Mouse (Mus musculus) urinary bladder, postnatal 0 days (tissue): ENCODE data around the gene Olfr1121. TPM values are rescaled to one million over a fixed set of nuclear protein-coding genes. Genes with fewer than 3 reads are reported as not detected.

Source experiments
- polyA plus RNA-seq: library from polyadenylated mRNA; unstranded; fragments of >200 nt; fragmentation: Nextera tagmentation; extraction: Ambion mirVana; gene quantifications from 2 replicates; pipeline ENCODE4 v1.2.1, GENCODE M21; 2015

Gene Olfr1121
- not detected in 2 replicates for polyA plus RNA-seq

GRCm38 (mm10) chr2:87369595-87369994 lies at the start of gene Olfr1121:
Gene Olfr1121 (plus strand): TSS chr2:87369895.

GRCm38 (mm10) chr2:87354515-87354914 lies 15.2 kb upstream of the Olfr1121 start, which contains the start of gene Olfr1120:
Gene Olfr1120 (plus strand): TSS chr2:87354815.

GRCm38 (mm10) chr2:87385549-87385948 lies 15.9 kb downstream of the Olfr1121 start, which contains the start of gene Olfr1122:
Gene Olfr1122 (plus strand): TSS chr2:87385849.

GRCm38 (mm10) chr2:87416335-87416734 lies 46.6 kb downstream of the Olfr1121 start, which contains the start of gene Olfr1123:
Gene Olfr1123 (plus strand): TSS chr2:87416635.

Other genes starting within 250 kb of the Olfr1121 start
- not detected in 2 replicates for gene Olfr1110, start 229.6 kb upstream of the Olfr1121 start, polyA plus RNA-seq
- gene Olfr1111, start 217.3 kb upstream of the Olfr1121 start, polyA plus RNA-seq, result not detected in 2 replicates
- not detected in 2 replicates for gene Olfr1112, start 182.1 kb upstream of the Olfr1121 start, polyA plus RNA-seq
- gene Olfr1113, start 160.9 kb upstream of the Olfr1121 start, polyA plus RNA-seq, result not detected in 2 replicates
- gene Olfr1115, start 121.9 kb upstream of the Olfr1121 start, polyA plus RNA-seq, result not detected in 2 replicates
- not detected in 2 replicates for gene Olfr1116, start 102.4 kb upstream of the Olfr1121 start, polyA plus RNA-seq
- gene Olfr1118, start 62.3 kb upstream of the Olfr1121 start, polyA plus RNA-seq, result not detected in 2 replicates
- not detected in 2 replicates for gene Olfr1120, start 15.1 kb upstream of the Olfr1121 start, polyA plus RNA-seq
- gene Olfr1122, start 16.0 kb downstream of the Olfr1121 start, polyA plus RNA-seq, result not detected in 2 replicates
- not detected in 2 replicates for gene Olfr1123, start 46.7 kb downstream of the Olfr1121 start, polyA plus RNA-seq
- 0.05 TPM in 1 of 2 replicates, not detected in the other for gene Olfr1124, start 60.4 kb downstream of the Olfr1121 start, polyA plus RNA-seq
- gene Olfr1126, start 84.1 kb downstream of the Olfr1121 start, polyA plus RNA-seq, result not detected in 2 replicates
- not detected in 2 replicates for gene Pramel7, start 127.2 kb downstream of the Olfr1121 start, polyA plus RNA-seq
- gene Pramel6, start 136.7 kb downstream of the Olfr1121 start, polyA plus RNA-seq, result not detected in 2 replicates
- gene Olfr153, start 161.9 kb downstream of the Olfr1121 start, polyA plus RNA-seq, result not detected in 2 replicates
- gene Olfr1128, start 175.6 kb downstream of the Olfr1121 start, polyA plus RNA-seq, result not detected in 2 replicates
- gene Olfr1129, start 204.0 kb downstream of the Olfr1121 start, polyA plus RNA-seq, result not detected in 2 replicates
- not detected in 2 replicates for gene Olfr1130, start 236.3 kb downstream of the Olfr1121 start, polyA plus RNA-seq